Mouse (Mus musculus): ENCODE results near the gene March2. TPM values are rescaled to one million over a fixed set of nuclear protein-coding genes. Genes with fewer than 3 reads are reported as not detected.
"Not testable (repeated sequence)": the region's sequence is repeated elsewhere in the genome, so short reads cannot be mapped to it uniquely, and the experiment has no call there.

Gene March2
- total RNA-seq (2017): 62.6 and 68.3 TPM in 2 replicates

- ATAC-seq (ENCODE audit: extremely low read depth, insufficient number of reproducible peaks, low FRiP score, poor library complexity, severe bottlenecking): peak; percentile 100
Measured at GRCm38 (mm10) chr17:33718384-33718881, at the start of gene March2. TSS of gene March2 (minus strand) at chr17:33718670.

GRCm38 (mm10) chr17:33766389-33766788, 47.9 kb upstream of the March2 start:
- no peak for ATAC-seq (ENCODE audit: extremely low read depth, insufficient number of reproducible peaks, low FRiP score, poor library complexity, severe bottlenecking)

GRCm38 (mm10) chr17:33760255-33761165, 42.0 kb upstream of the March2 start, which contains the start of gene Rab11b:
TSS of gene Rab11b (minus strand) at chr17:33760530.
- ATAC-seq (ENCODE audit: extremely low read depth, insufficient number of reproducible peaks, low FRiP score, poor library complexity, severe bottlenecking): peak; percentile 93

- ATAC-seq (ENCODE audit: extremely low read depth, insufficient number of reproducible peaks, low FRiP score, poor library complexity, severe bottlenecking): peak; percentile 27
Measured at GRCm38 (mm10) chr17:33759767-33760254, 41.3 kb upstream of the March2 start.

- ATAC-seq (ENCODE audit: extremely low read depth, insufficient number of reproducible peaks, low FRiP score, poor library complexity, severe bottlenecking): no peak
Measured at GRCm38 (mm10) chr17:33757231-33757630, 38.8 kb upstream of the March2 start.

- ATAC-seq (ENCODE audit: extremely low read depth, insufficient number of reproducible peaks, low FRiP score, poor library complexity, severe bottlenecking): no peak
Measured at GRCm38 (mm10) chr17:33756108-33756790, 37.8 kb upstream of the March2 start.

GRCm38 (mm10) chr17:33755418-33756107, 37.1 kb upstream of the March2 start:
- no peak for ATAC-seq (ENCODE audit: extremely low read depth, insufficient number of reproducible peaks, low FRiP score, poor library complexity, severe bottlenecking)

- no peak for ATAC-seq (ENCODE audit: extremely low read depth, insufficient number of reproducible peaks, low FRiP score, poor library complexity, severe bottlenecking)
Measured at GRCm38 (mm10) chr17:33754656-33755055, 36.2 kb upstream of the March2 start.

GRCm38 (mm10) chr17:33752297-33752696, 33.8 kb upstream of the March2 start:
- no peak for ATAC-seq (ENCODE audit: extremely low read depth, insufficient number of reproducible peaks, low FRiP score, poor library complexity, severe bottlenecking)

GRCm38 (mm10) chr17:33751181-33751580, 32.7 kb upstream of the March2 start:
- no peak for ATAC-seq (ENCODE audit: extremely low read depth, insufficient number of reproducible peaks, low FRiP score, poor library complexity, severe bottlenecking)

GRCm38 (mm10) chr17:33749451-33749850, 31.0 kb upstream of the March2 start:
- no peak for ATAC-seq (ENCODE audit: extremely low read depth, insufficient number of reproducible peaks, low FRiP score, poor library complexity, severe bottlenecking)

- 0 out of 2 replicates have a peak, but pooled peaks have one; percentile 5 for ATAC-seq (ENCODE audit: extremely low read depth, insufficient number of reproducible peaks, low FRiP score, poor library complexity, severe bottlenecking)
Measured at GRCm38 (mm10) chr17:33746011-33746410, 27.5 kb upstream of the March2 start.

GRCm38 (mm10) chr17:33744686-33745384, 26.4 kb upstream of the March2 start:
- no peak for ATAC-seq (ENCODE audit: extremely low read depth, insufficient number of reproducible peaks, low FRiP score, poor library complexity, severe bottlenecking)

GRCm38 (mm10) chr17:33742420-33742819, 23.9 kb upstream of the March2 start:
- no peak for ATAC-seq (ENCODE audit: extremely low read depth, insufficient number of reproducible peaks, low FRiP score, poor library complexity, severe bottlenecking)

- not testable (repeated sequence) for ATAC-seq (ENCODE audit: extremely low read depth, insufficient number of reproducible peaks, low FRiP score, poor library complexity, severe bottlenecking)
Measured at GRCm38 (mm10) chr17:33733526-33733925, 15.1 kb upstream of the March2 start.

GRCm38 (mm10) chr17:33732556-33733083, 14.2 kb upstream of the March2 start:
- not testable (repeated sequence) for ATAC-seq (ENCODE audit: extremely low read depth, insufficient number of reproducible peaks, low FRiP score, poor library complexity, severe bottlenecking)

- no peak for ATAC-seq (ENCODE audit: extremely low read depth, insufficient number of reproducible peaks, low FRiP score, poor library complexity, severe bottlenecking)
Measured at GRCm38 (mm10) chr17:33729215-33729614, 10.7 kb upstream of the March2 start.

- ATAC-seq (ENCODE audit: extremely low read depth, insufficient number of reproducible peaks, low FRiP score, poor library complexity, severe bottlenecking): no peak
Measured at GRCm38 (mm10) chr17:33728396-33728795, 9.9 kb upstream of the March2 start.

Measured in neutrophil, adult 5-6 weeks (primary cell).